Mouse (Mus musculus) midbrain, embryonic 11.5 days (tissue): ENCODE data around the gene Dlk1. TPM values are rescaled to one million over a fixed set of nuclear protein-coding genes. Genes with fewer than 3 reads are reported as not detected.
A peak's percentile ranks its signal among the peaks of the same experiment; 100 is the strongest.

Source experiments
- ATAC-seq: fragments of 200-750 bp; cut with Nextera tagmentation; 2 replicates; pipeline ENCODE4 v1.8.0; 2017; ENCODE audit warnings: moderate TSS enrichment, moderate library complexity; ENCODE audit not compliant: low FRiP score
- DNase-seq: peaks from one replicate; pipeline ENCODE4 v3.0.0; 2015; ENCODE audit warnings: low spot score; ENCODE audit errors: missing footprints
- H3K27ac ChIP-seq: fragments of 300-500 bp; sonication (generic); 2 replicates; pipeline ENCODE4 v1.5.1; 2014; ENCODE audit warnings: low read depth, low read length
- H3K27me3 ChIP-seq: fragments of 300-500 bp; sonication (generic); 2 replicates; pipeline ENCODE4 v1.6.1; 2014; ENCODE audit warnings: mild to moderate bottlenecking, low read length, moderate library complexity, mixed read lengths; ENCODE audit not compliant: control insufficient read depth, insufficient read depth
- H3K36me3 ChIP-seq: fragments of 300-500 bp; sonication (generic); 2 replicates; pipeline ENCODE4 v1.6.1; 2014; ENCODE audit warnings: mild to moderate bottlenecking, low read length, moderate library complexity, mixed read lengths; ENCODE audit not compliant: control insufficient read depth, insufficient read depth
- H3K4me1 ChIP-seq: fragments of 300-500 bp; sonication (generic); 2 replicates; pipeline ENCODE4 v1.6.1; 2014; ENCODE audit warnings: low read length; ENCODE audit not compliant: control insufficient read depth, insufficient read depth
- H3K4me2 ChIP-seq: fragments of 300-500 bp; sonication (generic); 2 replicates; pipeline ENCODE4 v1.6.1; 2014; ENCODE audit warnings: mild to moderate bottlenecking, moderate library complexity
- H3K4me3 ChIP-seq: fragments of 300-500 bp; sonication (generic); 2 replicates; pipeline ENCODE4 v1.5.1; 2014; ENCODE audit warnings: low read depth, low read length
- H3K9ac ChIP-seq: fragments of 300-500 bp; sonication (generic); 2 replicates; pipeline ENCODE4 v1.6.1; 2014; ENCODE audit warnings: low read length
- H3K9me3 ChIP-seq: fragments of 300-500 bp; sonication (generic); 2 replicates; pipeline ENCODE4 v1.6.1; 2016; ENCODE audit warnings: low read length; ENCODE audit not compliant: control insufficient read depth
- WGBS: fragments of 180-500 bp; shearing (Covaris S2); extraction: QIAGEN DNeasy Blood & Tissue Kit; methylation state at CpG from one replicate; pipeline ENCODE4 v1.1.7; 2014; 5-methylcytosine and 5-hydroxymethylcytosine counted together
- polyA plus RNA-seq: library from polyadenylated mRNA; unstranded; fragments of >200 nt; fragmentation: Nextera tagmentation; extraction: Ambion mirVana; gene quantifications from 2 replicates; pipeline ENCODE4 v1.2.1, GENCODE M21; 2014

The Dlk1 gene
- polyA plus RNA-seq, 1 experiment from 2014 or later, result 75.1 TPM

GRCm38 (mm10) chr12:109416681-109417080 lies 35.9 kb upstream of the Dlk1 start:
- no peak overlapping the region for H3K4me2 ChIP-seq
- no peaks in the 10 kb centered on the region for H3K36me3 ChIP-seq
- no peaks in the 10 kb centered on the region; the same call in 1 of the 2 replicates for H3K27me3 ChIP-seq
- peaks cover 7% of the 10 kb centered on the region for H3K4me1 ChIP-seq
- ATAC-seq (no peak), DNase-seq (no peak)
- WGBS, result 83% methylated on average over 5 of the region's 5 CpGs
- no peak overlapping the region for H3K4me3 ChIP-seq
- H3K9me3 ChIP-seq, result no peaks in the 10 kb centered on the region
- H3K27ac ChIP-seq, result no peak overlapping the region
- H3K9ac ChIP-seq, result no peak overlapping the region

- H3K4me3 ChIP-seq, result no peak overlapping the region
- 54% methylated on average over 14 of the region's 14 CpGs for WGBS
- ATAC-seq (peak; percentile 75), DNase-seq (no peak)
- H3K4me2 ChIP-seq, result no peak overlapping the region
- H3K4me1 ChIP-seq, result peaks cover 7% of the 10 kb centered on the region
- H3K36me3 ChIP-seq, result no peaks in the 10 kb centered on the region
- peak overlapping the region; percentile 28; the same call in 1 of the 2 replicates for H3K9ac ChIP-seq
- H3K27me3 ChIP-seq, result no peaks in the 10 kb centered on the region; the same call in 1 of the 2 replicates
- no peak overlapping the region for H3K27ac ChIP-seq
- no peaks in the 10 kb centered on the region for H3K9me3 ChIP-seq
Observed at GRCm38 (mm10) chr12:109417476-109418201, 35.0 kb upstream of the Dlk1 start.

- Histone ChIP-seq H3K36me3 (no peaks in the 10 kb centered on the region), H3K9ac (no peak overlapping the region), H3K4me3 (no peak overlapping the region), H3K4me1 (peaks cover 14% of the 10 kb centered on the region), H3K27ac (no peak overlapping the region), H3K4me2 (no peak overlapping the region), H3K27me3 (no peaks in the 10 kb centered on the region; the same call in 1 of the 2 replicates), H3K9me3 (no peaks in the 10 kb centered on the region)
- DNase-seq, result no peak
- 87% methylated on average over 12 of the region's 12 CpGs for WGBS
- ATAC-seq, result no peak
Observed at GRCm38 (mm10) chr12:109420006-109420405, 32.6 kb upstream of the Dlk1 start.

- no peaks in the 10 kb centered on the region for H3K9me3 ChIP-seq
- peaks cover 8% of the 10 kb centered on the region for H3K4me1 ChIP-seq
- ATAC-seq, result no peak
- H3K27ac ChIP-seq, result no peak overlapping the region
- H3K36me3 ChIP-seq, result no peaks in the 10 kb centered on the region
- H3K27me3 ChIP-seq, result no peaks in the 10 kb centered on the region; the same call in 1 of the 2 replicates
- no peak overlapping the region for H3K4me3 ChIP-seq
- no peak overlapping the region for H3K4me2 ChIP-seq
- DNase-seq, result no peak
- 36% methylated on average over 2 of the region's 2 CpGs for WGBS
- H3K9ac ChIP-seq, result no peak overlapping the region
Observed at GRCm38 (mm10) chr12:109423163-109423562, 29.5 kb upstream of the Dlk1 start.

- H3K36me3 ChIP-seq, result no peaks in the 10 kb centered on the region
- H3K9ac ChIP-seq, result no peak overlapping the region
- H3K4me2 ChIP-seq, result no peak overlapping the region
- H3K27ac ChIP-seq, result no peak overlapping the region
- ATAC-seq, result peak; percentile 40; the same call in 1 of the 2 replicates
- no peak overlapping the region for H3K4me3 ChIP-seq
- no peaks in the 10 kb centered on the region; the same call in 1 of the 2 replicates for H3K27me3 ChIP-seq
- H3K9me3 ChIP-seq, result no peaks in the 10 kb centered on the region
- WGBS, result 75% methylated on average over 4 of the region's 4 CpGs
- peaks cover 8% of the 10 kb centered on the region for H3K4me1 ChIP-seq
- DNase-seq, result no peak
Observed at GRCm38 (mm10) chr12:109423716-109424429, 28.8 kb upstream of the Dlk1 start.

GRCm38 (mm10) chr12:109424753-109425332 lies 27.8 kb upstream of the Dlk1 start:
- Histone ChIP-seq H3K4me2 (peak overlapping the region; percentile 11; the same call in 1 of the 2 replicates), H3K36me3 (no peaks in the 10 kb centered on the region), H3K4me1 (peaks cover 8% of the 10 kb centered on the region), H3K27ac (no peak overlapping the region), H3K9ac (0 out of 2 replicates have a peak overlapping the region, but pooled peaks have one; percentile 12), H3K9me3 (no peaks in the 10 kb centered on the region), H3K4me3 (no peak overlapping the region), H3K27me3 (no peaks in the 10 kb centered on the region; the same call in 1 of the 2 replicates)
- DNase-seq (no peak), ATAC-seq (peak; percentile 38; the same call in 1 of the 2 replicates)
- WGBS, result 17% methylated on average over 19 of the region's 20 CpGs

- WGBS, result 88% methylated on average over 12 of the region's 12 CpGs
- ATAC-seq, result no peak
- Histone ChIP-seq H3K27me3 (no peaks in the 10 kb centered on the region; the same call in 1 of the 2 replicates), H3K9ac (no peak overlapping the region), H3K9me3 (no peaks in the 10 kb centered on the region), H3K4me1 (peaks cover 8% of the 10 kb centered on the region), H3K4me3 (no peak overlapping the region), H3K4me2 (no peak overlapping the region), H3K36me3 (no peaks in the 10 kb centered on the region), H3K27ac (no peak overlapping the region)
- no peak for DNase-seq
Observed at GRCm38 (mm10) chr12:109425982-109426381, 26.6 kb upstream of the Dlk1 start.

GRCm38 (mm10) chr12:109432475-109433130 lies 20.0 kb upstream of the Dlk1 start:
- H3K4me3 ChIP-seq, result no peak overlapping the region
- no peak for ATAC-seq
- H3K4me1 ChIP-seq, result peaks cover 8% of the 10 kb centered on the region
- H3K36me3 ChIP-seq, result no peaks in the 10 kb centered on the region
- WGBS, result 77% methylated on average over 6 of the region's 6 CpGs
- no peak for DNase-seq
- no peak overlapping the region for H3K27ac ChIP-seq
- peaks cover 6% of the 10 kb centered on the region; the same call in 1 of the 2 replicates for H3K27me3 ChIP-seq
- H3K9me3 ChIP-seq, result no peaks in the 10 kb centered on the region
- no peak overlapping the region for H3K9ac ChIP-seq
- H3K4me2 ChIP-seq, result no peak overlapping the region
